Mouse (Mus musculus) testis, adult 2 months (tissue): ENCODE results near the gene Gm20388.

Experiments
- CTCF ChIP-seq: fragments of 200-500 bp; IDR thresholded peaks from 2 replicates; pipeline ENCODE4 v1.5.1; 2012; ENCODE audit warnings: low read depth, mild to moderate bottlenecking, inconsistent platforms, low read length, moderate library complexity; ENCODE audit not compliant: control insufficient read depth, insufficient read depth, insufficient replicate concordance
- POLR2A ChIP-seq: fragments of 200-500 bp; IDR thresholded peaks from 2 replicates; pipeline ENCODE4 v1.6.1; 2012; ENCODE audit warnings: low read depth, mild to moderate bottlenecking, inconsistent platforms, low read length, moderate library complexity; ENCODE audit not compliant: control insufficient read depth

- TF ChIP-seq POLR2A: no peak
- TF ChIP-seq CTCF: no peak
Observed at GRCm38 (mm10) chr8:120490354-120491141, 579.9 kb downstream of the Gm20388 start.
